Mouse (Mus musculus) thymus, postnatal 10 days (tissue): ENCODE results near the gene Med27.
"Not testable (repeated sequence)": the region's sequence is repeated elsewhere in the genome, so short reads cannot be mapped to it uniquely, and the experiment has no call there.

Experiments
- DNase-seq, 2 experiments: peaks; one replicate each; pipeline ENCODE4 v3.0.0; 2021; ENCODE audit warnings: low spot score in 2 of 2

Med27 gene

DNA sequence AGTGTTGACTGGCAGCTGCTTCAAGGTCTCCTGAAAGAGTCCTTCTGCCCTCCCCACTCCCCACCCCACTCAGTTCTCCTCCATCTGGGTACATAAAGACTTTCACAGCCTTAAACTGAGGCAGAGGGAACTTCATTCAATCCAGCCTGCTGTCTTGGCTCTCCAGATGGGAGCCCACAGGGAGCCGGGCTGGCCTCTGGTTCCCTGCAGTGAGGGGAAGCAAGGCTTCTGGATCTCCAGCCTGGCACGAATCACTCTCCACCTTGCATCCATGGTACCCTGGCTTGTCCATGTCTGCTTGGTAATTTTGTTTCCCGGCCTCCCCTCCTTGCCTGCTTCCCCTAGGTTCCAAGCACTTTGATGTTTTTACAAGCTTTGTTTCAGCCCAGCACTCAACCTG, 172.8 kb downstream of the Med27 start:
- DNase-seq: no peak

DNA sequence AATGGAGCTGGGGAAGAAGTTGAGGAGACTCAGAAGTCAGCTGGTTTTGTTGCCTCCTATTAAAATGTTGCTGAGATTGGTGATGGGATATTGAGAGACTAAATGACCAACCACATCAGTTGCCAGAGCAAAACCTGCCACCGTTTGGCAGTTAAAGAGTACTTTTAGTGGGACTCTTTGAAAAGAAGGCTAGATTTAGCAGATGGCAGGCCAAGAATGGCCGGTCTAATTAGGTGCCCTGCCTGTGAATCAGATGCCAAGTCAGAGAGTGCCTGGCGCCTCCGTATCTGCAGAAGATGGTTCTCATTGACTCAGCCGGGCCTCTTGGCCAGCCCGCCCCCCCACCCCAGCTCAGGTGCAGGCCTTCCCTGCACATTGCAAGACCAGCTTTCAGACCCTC, 173.6 kb downstream of the Med27 start:
- no peak for DNase-seq

DNA sequence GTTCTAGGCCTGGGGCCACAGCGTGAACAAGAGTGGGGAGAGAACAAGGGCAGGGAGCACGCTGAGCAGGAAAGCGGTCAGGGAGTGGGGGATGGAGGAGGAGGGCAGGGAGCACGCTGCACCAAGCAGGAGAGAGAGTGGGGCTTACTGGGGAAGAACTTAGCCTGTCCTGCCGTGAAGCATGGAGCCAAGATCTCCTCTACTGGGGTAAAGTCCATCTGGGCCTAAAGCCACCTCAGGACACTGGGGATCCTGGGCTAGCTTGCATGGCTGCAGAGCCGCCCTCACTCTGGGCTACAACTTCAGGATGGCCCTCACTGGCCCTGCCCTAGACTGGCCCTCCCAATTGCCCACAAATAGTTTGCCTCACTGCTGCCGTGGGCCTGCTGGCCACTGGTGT, 174.9 kb downstream of the Med27 start:
- DNase-seq: no peak

DNA sequence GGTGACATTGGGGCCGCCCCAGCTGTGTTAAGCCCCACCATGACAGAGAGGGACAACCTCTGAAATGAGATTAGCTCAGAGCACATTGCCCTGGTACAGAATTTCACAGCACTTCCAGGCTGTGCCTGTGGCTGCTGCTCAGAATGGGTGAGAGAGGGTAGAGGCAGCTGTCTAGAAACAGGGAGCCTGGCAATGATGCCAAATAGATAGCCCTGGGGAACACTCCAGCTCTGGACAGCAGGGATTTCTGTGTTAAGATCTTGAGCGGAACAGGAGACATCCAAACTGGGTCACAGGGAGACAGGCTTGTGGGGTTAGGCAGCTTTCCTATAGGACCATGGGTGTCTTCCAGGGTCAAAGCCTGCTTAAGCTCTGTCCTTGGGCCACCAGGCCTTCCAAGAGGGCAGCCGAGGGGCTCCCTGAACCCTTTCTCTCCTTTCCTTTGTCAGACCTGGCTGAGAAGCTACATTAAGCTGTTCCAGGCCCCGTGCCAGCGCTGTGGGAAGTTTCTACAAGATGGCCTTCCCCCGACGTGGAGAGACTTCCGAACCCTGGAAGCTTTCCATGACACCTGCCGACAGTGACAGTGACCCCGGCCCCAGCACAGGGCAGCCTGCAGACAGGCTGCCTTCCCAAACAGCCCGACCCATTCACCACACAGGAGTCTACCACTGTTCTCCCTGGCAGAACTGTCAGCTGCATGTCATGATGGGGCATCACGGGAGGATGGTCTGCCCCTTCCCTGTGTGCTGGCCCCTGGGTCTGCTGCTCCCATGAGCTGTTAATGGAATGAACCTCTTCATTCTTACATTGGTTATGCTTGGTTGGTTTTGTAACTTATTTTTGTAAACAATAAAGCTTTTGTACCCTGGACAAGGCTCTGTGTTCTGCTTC, 177.5 kb downstream of the Med27 start:
- DNase-seq: no peak

DNA sequence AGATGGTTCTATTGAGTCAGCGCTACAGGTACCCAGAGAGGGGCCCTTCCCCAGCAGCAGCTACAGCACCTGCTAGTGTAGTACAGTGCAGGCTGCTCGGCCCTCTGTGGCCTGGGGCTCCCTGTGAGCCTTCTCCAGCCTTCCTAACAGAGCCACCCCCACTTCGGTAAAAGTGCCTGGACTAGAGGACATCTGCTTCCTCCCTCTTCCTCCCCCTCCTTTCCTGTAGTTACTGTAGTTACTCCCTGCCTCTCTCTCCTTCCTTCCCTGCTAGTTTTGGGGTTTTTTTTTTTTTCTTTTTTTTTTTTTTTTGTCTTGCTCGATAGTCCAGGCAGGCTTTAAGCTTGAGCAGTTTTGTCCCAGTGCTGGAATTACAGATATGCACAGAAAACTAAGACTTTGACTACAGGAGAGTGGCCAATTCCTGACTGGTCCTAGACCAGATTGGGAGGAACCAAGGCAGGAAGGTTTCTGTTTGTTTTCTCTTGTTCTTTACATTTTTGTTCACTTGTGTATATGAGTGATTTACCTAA, 178.7 kb downstream of the Med27 start:
- no peak for DNase-seq

DNA sequence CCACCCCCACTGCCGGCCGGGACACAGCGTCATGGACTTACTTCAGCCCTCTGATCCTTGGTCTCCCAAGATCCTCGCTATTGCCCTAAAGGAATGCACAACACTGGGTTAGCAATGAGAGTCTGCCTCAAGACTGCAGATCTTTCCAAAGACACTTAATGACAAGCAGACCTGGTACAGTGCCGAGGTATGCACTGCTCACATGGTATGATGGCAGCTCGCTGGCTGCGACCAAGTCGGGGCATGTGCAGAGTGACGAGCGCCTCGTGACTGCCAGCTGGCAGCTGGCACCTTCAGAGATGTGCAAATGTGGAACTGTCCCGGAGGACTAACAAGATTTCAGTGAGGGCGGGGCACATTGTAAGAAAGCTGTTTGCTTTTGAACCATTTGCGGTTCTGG, 179.6 kb downstream of the Med27 start:
- DNase-seq: no peak

DNA sequence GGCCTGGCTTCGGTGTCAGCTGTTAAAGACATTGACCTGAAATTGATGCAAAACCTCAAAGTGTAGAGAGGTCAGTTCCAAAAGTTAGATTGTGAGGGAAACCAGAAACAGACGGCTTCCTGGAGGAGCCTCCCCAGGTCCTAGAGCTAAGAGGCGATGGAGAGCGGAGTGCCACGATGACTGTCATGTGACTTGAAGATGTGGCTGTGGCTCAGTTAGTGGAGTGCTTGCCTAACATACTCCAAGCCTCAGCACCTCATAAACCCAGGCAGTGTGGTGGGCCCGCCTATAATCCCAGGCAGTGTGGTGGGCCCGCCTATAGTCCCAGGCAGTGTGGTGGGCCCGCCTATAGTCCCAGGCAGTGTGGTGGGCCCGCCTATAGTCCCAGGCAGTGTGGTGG, 180.9 kb downstream of the Med27 start:
- DNase-seq: not testable (repeated sequence)

DNA sequence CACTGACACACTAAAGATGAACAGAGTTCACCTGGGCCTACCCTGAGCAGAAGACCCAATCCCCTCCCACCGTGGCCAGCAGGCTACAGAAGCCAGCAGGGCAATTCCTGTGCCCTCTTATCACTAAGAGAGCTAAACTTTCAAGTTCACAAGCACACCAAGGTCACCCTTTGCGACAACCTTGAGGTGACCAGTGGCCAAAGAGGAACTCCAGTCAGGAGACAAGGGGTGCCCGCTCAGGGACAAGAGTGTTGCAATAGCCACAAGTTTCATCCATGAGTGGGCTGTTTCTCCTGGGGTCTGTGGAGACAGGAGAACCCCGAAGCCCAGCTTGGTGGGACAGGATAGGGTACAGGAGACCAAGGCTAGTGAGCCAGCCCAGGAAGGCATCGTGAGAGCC, 182.2 kb downstream of the Med27 start:
- DNase-seq: no peak

DNA sequence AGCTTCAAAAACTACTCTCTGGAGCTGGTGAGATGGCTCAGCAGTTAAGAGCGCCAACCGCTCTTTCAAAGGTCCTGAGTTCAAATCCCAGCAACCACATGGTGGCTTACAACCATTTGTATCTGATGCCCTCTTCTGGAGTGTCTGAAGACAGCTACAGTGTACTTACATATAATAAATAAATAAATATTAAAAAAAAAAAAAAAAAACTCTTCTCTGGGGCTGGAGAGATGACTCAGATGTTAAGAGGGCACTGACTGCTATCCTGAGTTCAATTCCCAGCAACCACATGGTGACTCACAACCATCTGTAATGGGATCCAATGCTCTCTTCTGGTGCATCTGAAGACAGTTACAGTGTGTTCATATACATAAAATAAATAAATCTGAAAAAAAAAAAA, 183.2 kb downstream of the Med27 start:
- not testable (repeated sequence) for DNase-seq

DNA sequence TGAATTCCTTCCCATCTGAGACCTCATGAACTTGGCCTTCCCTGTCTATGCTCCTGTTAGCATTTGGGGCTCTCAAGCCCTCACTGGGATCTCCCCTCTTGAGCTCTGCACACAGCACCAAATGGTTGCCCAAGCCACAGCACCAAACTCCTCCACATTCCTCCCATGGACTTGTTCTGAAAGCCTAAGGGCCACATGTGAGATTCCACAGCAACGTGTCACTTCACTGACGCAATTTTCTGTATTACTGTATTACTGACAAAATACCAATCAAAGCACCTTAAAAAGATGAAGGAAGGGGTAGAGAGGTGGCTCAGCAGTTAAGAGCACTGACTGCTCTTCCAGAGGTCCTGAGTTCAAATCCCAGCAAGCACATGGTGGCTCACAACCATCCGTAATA, 185.6 kb downstream of the Med27 start:
- no peak for DNase-seq

DNA sequence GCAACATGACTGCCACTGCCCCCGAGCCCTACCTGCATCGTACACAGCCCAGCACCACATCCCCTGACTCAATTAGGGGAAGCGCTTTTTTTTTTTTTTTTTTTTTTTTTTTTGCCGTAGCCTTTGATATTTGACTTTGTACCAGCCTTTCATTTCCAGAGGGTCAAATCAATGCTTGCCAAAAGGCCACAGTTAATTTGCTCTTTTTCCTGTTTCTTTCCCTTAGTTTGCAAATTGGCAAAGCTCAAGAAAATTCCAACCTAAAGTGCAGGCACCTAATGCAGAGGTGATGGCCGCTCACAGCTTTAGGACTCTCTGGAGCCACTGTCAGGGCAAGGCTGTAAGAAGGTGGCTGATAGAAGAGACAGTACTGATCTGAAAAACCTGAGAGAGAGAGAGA, 186.3 kb downstream of the Med27 start:
- no peak for DNase-seq

DNA sequence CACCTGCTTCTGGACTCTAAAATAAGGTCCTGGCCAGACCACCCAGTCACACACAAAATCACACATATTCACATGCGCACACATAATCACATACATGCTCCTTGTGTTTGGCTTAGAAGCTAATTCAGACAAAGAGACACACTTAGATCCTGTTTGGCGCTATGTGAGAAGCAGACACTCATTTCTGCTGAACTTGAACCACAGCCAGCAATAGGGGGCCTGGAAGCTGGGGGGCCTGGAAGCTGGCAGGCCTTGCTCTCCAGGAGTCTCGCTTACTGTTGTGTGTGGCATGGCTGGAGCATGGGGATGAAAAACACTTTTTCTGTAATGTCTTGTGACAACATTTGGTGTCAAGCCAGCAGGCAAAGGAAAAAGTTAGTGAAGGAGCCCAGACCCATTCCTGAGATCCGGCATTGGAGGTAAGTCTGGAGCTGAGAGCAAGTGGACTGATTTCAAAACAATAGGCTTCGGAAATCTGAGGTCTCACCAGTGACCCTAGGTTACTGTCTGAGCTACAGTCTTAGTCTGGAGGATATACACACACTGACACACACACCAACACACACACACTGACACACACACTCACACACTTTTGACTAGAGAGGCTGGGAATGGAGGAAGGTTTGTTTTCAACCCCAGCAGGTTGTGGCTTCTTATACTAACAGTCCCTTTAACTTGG, 189.1 kb downstream of the Med27 start:
- DNase-seq: no peak

DNA sequence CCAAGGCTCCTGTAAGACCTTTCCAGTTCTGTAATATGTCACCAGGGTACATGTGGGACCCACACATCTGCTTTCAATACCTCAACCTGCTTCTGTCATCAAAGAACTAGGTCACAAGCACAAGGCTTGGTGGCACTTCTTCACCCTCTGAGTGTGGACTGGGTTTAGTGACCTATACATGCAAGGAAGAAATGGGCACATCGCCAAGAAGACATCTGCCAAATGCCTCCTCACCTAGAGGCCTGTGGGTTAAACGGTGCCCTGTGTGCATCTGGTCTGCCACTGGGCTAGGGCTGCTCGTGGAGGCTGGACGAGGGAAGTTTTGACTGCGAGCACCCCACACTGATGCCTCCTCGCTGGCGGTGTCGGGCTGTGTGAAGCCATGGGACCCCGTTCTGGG, 189.9 kb downstream of the Med27 start:
- DNase-seq: no peak

DNA sequence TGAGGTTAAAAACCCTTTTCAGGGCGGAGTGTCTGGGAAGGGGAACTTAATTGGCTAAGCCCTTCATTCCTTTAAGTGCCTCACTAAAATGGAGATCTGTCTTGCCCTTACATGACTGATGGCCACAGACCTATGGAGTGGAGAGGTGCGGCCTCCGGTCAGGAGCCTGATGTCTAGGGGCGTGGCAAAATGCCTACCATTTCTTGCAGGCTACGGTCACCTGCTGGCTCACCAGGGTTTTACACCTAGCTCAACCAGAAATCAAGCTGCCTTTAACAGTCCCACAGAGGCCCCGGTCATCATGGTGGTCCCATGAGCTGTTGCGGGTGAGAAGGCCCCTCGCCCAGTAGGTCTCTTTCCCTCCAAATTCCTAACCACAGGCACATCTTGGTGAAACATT, 190.7 kb downstream of the Med27 start:
- DNase-seq: no peak

DNA sequence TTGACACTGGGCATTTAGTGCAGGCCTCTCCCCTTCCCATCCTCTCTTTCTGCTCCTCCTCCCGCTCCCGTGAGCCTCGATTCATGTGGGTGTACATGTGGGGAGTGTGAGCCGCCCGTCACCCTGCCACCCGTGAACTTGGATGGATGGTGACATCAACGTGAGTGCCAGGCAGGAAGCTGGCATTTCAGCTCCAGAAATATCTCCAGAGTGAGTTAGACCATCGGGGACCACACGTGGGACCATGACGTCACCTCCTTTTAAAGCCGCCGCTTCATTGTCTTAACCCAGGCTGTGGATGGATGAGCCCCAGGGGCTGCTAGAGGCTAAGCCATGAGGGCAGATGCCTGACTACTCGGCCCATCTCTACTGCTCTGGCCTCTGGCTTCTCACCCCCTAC, 195.4 kb downstream of the Med27 start:
- no peak for DNase-seq

DNA sequence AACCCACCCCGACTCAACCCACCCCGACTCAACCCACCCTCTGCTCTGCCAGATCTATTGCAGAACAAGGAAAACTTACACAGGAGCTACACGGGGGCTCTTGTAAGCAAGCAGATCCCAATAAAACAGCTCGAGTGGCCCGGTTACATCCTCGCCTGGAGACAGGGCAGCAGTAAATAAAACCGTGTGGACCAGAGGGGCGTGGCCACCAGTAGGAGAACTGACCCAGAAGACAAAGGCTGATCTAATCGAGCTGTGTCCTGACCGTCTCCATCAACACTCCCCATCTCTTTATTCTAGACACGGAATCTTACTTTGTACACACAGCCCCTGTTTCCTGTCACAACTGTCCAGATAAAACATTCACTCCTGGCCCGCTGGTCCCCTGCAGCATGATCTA, 200.0 kb downstream of the Med27 start:
- DNase-seq: no peak

DNA sequence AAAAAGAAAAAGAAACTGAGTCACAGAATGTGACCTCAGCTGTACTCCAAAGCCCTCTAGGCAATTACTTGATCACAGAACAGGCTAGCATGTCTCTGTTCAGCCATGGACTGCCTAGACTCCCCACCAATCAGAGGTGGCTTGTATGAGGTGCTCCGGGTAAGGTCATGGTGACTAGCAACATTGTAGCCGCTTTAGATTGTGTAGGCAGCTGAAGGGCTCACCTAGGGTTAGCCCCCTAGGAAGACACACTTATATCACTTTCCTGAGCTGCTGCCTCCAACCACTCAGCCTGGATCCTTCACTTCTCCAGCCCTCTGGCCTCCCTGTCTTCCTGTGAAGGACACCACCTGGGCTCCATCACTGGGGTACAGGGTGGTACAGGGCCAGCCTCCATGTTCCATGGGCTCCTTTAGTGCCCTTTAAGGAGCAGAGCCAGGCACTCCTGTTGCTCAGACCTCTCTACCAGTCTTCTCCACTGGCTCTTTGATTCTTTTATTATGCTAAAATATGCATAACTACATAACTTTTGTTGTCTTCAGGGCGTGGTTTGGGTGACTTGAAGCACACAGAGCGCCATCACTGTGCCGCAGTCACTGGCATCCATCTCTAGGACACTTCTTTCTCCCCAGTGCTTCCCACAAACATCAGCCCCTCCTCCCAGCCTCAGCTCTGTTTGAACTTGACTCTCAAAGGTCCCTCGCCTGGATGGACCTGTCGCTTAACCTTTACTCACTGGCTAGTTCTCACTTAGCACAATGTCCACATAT, 205.4 kb downstream of the Med27 start:
- no peak for DNase-seq

DNA sequence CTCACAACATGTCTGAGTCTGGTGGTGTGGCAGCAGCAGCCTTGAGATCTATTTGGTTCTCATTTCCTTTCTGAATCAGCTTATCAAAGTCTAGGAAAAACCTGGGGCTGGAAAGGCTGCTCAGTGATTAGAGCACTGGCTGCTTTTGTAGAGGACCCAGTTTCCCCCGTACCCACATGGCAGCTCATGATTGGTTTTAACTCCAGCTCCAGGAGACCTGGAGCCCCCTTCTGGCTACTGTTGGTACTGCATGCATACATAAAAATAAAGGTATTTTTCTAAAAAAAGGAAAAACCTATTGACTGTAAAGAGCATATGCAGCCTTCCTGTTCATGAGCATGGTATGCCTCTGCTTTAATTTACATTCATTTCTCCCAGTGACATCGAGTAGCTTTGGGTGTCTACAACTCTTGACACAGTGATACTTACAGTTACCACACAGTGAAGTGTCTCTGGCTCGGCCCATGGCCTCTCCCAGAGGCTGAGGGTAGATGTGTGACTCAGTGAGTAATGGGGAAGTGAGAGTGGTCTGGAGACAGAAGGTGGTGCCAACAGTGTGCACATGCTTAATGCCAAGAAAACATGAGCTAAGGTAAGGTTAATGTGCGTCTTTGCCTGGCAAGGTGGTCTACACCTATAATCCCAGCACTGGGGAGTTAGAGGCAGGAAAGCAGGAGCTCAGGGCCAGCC, 207.5 kb downstream of the Med27 start:
- peak; percentile 7 to 52 for DNase-seq

DNA sequence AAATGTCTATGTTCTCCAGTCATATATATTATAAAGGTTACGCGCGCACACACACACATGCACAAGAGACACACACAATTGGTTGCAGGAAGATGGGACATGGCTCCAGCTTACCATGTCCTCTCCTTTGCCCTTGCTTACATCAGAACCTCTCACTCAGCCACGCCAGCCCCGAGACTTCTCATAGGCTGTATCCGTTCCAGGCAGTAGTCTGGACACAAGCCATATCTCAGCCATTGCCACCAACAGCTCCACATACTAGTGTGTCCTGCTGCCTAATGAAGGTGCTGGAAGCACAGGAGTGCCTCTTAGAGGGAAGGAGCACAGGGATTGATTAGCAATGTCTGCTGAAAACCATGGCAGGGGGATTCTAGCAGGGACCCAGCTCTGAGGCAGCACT, 211.9 kb downstream of the Med27 start:
- no peak for DNase-seq

DNA sequence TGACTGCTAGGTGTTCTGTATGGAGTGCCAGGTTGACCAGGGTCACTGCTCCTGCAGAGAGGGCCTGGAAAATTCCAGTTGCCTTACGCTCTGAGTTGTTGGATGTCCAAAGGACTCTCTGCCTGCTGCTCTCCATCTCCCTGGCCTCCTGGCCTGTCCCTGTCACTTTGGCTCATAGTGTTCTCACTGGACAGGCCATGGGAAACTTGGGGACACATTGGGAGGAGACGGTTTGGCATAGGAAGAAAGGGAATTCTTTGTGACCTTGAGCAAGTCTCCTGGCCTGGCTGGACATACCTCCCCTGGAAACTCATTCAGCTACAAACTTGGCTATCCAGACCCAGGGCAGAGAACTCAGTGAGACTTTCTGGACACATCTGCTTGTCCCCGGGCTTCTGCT, 213.3 kb downstream of the Med27 start:
- DNase-seq: no peak

DNA sequence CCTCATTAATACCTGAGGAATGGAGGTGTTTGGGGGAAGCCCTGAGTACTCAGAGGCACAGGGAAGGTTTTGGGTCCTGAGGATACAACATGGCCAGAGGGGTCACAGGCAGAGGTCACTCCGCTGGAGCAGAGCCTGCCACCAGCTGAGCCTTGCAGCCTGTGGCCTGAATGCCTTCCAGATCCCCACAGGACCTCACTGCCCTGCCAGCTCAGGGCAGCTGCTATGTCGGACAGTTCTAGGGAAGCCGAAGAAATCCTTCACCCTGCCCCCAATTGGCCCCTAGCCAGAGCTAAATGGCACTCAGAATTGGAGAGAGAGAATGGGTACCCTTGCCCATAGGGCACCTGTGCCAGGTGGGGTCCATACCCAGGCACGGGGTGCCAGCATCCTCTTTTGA, 214.8 kb downstream of the Med27 start:
- DNase-seq: no peak

DNA sequence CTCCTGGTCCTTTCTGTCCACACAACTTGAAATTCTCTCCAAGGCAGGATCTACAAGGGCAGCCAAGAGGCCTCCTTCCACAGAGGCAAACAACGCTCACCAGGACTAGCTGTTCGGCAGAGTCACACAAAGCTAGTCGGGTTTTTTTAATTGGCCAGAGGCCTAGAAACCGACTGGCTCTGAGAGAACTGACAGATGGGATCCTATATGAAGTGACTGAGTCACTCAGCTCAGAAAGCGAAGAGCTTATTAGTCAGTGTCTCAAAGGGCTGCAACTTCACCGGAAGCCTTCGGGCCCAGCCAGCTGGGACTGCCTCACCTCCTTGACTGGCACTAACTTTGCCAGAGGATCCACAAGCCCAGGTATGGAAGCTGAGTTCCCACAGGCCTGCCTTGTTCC, 217.4 kb downstream of the Med27 start:
- no peak for DNase-seq
